Mouse (Mus musculus) stomach, postnatal 0 days (tissue): ENCODE measurements around the gene Calml4. TPM values are rescaled to one million over a fixed set of nuclear protein-coding genes. Genes with fewer than 3 reads are reported as not detected.

Experiments used
- ATAC-seq: fragments of 200-750 bp; cut with Nextera tagmentation; 2 replicates; pipeline ENCODE4 v1.8.0; 2017; ENCODE audit not compliant: low FRiP score, low TSS enrichment
- DNase-seq: peaks from one replicate; pipeline ENCODE4 v3.0.0-alpha.2; 2016; ENCODE audit warnings: low spot score
- H3K27ac ChIP-seq: fragments of 300-500 bp; sonication (generic); replicated peaks from 2 replicates; pipeline ENCODE4 v1.5.1; 2014; ENCODE audit warnings: mild to moderate bottlenecking, control low read depth
- H3K27me3 ChIP-seq: fragments of 300-500 bp; sonication (generic); 2 replicates; pipeline ENCODE4 v1.6.1; 2014; ENCODE audit warnings: low read length; ENCODE audit not compliant: control insufficient read depth, insufficient read depth
- H3K36me3 ChIP-seq: fragments of 300-500 bp; sonication (generic); 2 replicates; pipeline ENCODE4 v1.6.1; 2014; ENCODE audit warnings: low read length, mixed read lengths; ENCODE audit not compliant: control insufficient read depth, insufficient read depth
- H3K4me1 ChIP-seq: fragments of 300-500 bp; sonication (generic); replicated peaks from 2 replicates; pipeline ENCODE4 v1.6.1; 2014; ENCODE audit warnings: antibody characterized with exemption; ENCODE audit not compliant: control insufficient read depth, insufficient read depth
- H3K4me2 ChIP-seq: fragments of 300-500 bp; sonication (generic); replicated peaks from 2 replicates; pipeline ENCODE4 v1.6.1; 2014; ENCODE audit warnings: low read depth, mild to moderate bottlenecking, control low read depth, moderate library complexity
- H3K4me3 ChIP-seq: fragments of 300-500 bp; sonication (generic); 2 replicates; pipeline ENCODE4 v1.5.1; 2014; ENCODE audit warnings: low read depth, low read length, control low read depth
- H3K9ac ChIP-seq: fragments of 300-500 bp; sonication (generic); 2 replicates; pipeline ENCODE4 v1.6.1; 2014; ENCODE audit warnings: mild to moderate bottlenecking, low read length, control low read depth, mixed read lengths
- H3K9me3 ChIP-seq: fragments of 300-500 bp; sonication (generic); 2 replicates; pipeline ENCODE4 v1.6.1; 2016; ENCODE audit warnings: low read length; ENCODE audit not compliant: control insufficient read depth
- CTCF ChIP-seq: IDR thresholded peaks from 2 replicates; pipeline ENCODE4 v1.5.1; 2016; ENCODE audit warnings: antibody characterized with exemption, low read depth, mild to moderate bottlenecking, moderate library complexity
- EP300 ChIP-seq: optimal IDR thresholded peaks from 2 replicates; pipeline ENCODE3; 2016; ENCODE audit warnings: antibody characterized with exemption
- WGBS: fragments of 180-500 bp; shearing (Covaris S2); extraction: QIAGEN DNeasy Blood & Tissue Kit; methylation state at CpG from one replicate; pipeline ENCODE4 v1.1.7; 2014; 5-methylcytosine and 5-hydroxymethylcytosine counted together
- polyA plus RNA-seq: library from polyadenylated mRNA; unstranded; fragments of >200 nt; fragmentation: Nextera tagmentation; extraction: Ambion mirVana; gene quantifications from 2 replicates; pipeline ENCODE4 v1.2.1, GENCODE M21; 2015

The Calml4 gene
- polyA plus RNA-seq, 1 experiment from 2014 or later = 21.6 TPM

- TF ChIP-seq EP300 (no peak), CTCF (no peak)
- no peaks in the 10 kb centered on the region for H3K4me1 ChIP-seq
Measured at GRCm38 (mm10) chr9:62903841-62904240, 46.0 kb downstream of the Calml4 start.

GRCm38 (mm10) chr9:62905039-62905438 is 47.2 kb downstream of the Calml4 start:
- WGBS = 96% methylated on average over 8 of the region's 8 CpGs
- no peaks in the 10 kb centered on the region for H3K9me3 ChIP-seq
- no peaks in the 10 kb centered on the region for H3K4me1 ChIP-seq
- no peak overlapping the region for H3K27ac ChIP-seq
- H3K36me3 ChIP-seq = peaks cover 3% of the 10 kb centered on the region; the same call in 1 of the 2 replicates
- no peak overlapping the region for H3K4me2 ChIP-seq
- ATAC-seq = no peak
- H3K27me3 ChIP-seq = no peaks in the 10 kb centered on the region
- DNase-seq = no peak
- H3K4me3 ChIP-seq = no peak overlapping the region
- TF ChIP-seq EP300 = no peak
- no peak overlapping the region for H3K9ac ChIP-seq

More at GRCm38 (mm10) chr9:62903841-62904240, 46.0 kb downstream of the Calml4 start:
- Histone ChIP-seq H3K36me3 (peaks cover 3% of the 10 kb centered on the region; the same call in 1 of the 2 replicates), H3K4me2 (no peak overlapping the region), H3K27me3 (no peaks in the 10 kb centered on the region), H3K27ac (no peak overlapping the region), H3K9me3 (no peaks in the 10 kb centered on the region), H3K9ac (no peak overlapping the region), H3K4me3 (no peak overlapping the region)
- DNase-seq (no peak), ATAC-seq (no peak)
- WGBS = 91% methylated on average over 2 of the region's 2 CpGs

- Histone ChIP-seq H3K4me3 (no peak overlapping the region), H3K4me1 (no peaks in the 10 kb centered on the region), H3K9me3 (no peaks in the 10 kb centered on the region; the same call in 1 of the 2 replicates), H3K27me3 (no peaks in the 10 kb centered on the region), H3K4me2 (no peak overlapping the region), H3K9ac (no peak overlapping the region), H3K27ac (no peak overlapping the region), H3K36me3 (no peaks in the 10 kb centered on the region)
- ATAC-seq = no peak
- TF ChIP-seq EP300 = no peak
- TF ChIP-seq CTCF = no peak
- 82% methylated on average over 5 of the region's 5 CpGs for WGBS
- DNase-seq = no peak
Measured at GRCm38 (mm10) chr9:62913390-62914069, 55.6 kb downstream of the Calml4 start.

- no peaks in the 10 kb centered on the region for H3K4me1 ChIP-seq
- WGBS = 88% methylated on average over 1 of the region's 1 CpGs
Measured at GRCm38 (mm10) chr9:62917059-62917458, 59.2 kb downstream of the Calml4 start.

GRCm38 (mm10) chr9:62920877-62921276 is 63.0 kb downstream of the Calml4 start:
- Histone ChIP-seq H3K36me3 (no peaks in the 10 kb centered on the region), H3K9ac (no peak overlapping the region), H3K27me3 (no peaks in the 10 kb centered on the region), H3K27ac (no peak overlapping the region), H3K4me1 (0 out of 2 replicates have a peak, but pooled peaks cover 2% of the 10 kb centered on the region), H3K4me2 (no peak overlapping the region), H3K4me3 (no peak overlapping the region), H3K9me3 (no peaks in the 10 kb centered on the region)
- ATAC-seq = no peak
- TF ChIP-seq CTCF (no peak), EP300 (no peak)
- DNase-seq = no peak
- 66% methylated on average over 2 of the region's 2 CpGs for WGBS

More at GRCm38 (mm10) chr9:62917059-62917458, 59.2 kb downstream of the Calml4 start:
- Histone ChIP-seq H3K36me3 (no peaks in the 10 kb centered on the region), H3K4me2 (no peak overlapping the region), H3K27me3 (no peaks in the 10 kb centered on the region), H3K4me3 (no peak overlapping the region), H3K27ac (no peak overlapping the region), H3K9me3 (no peaks in the 10 kb centered on the region; the same call in 1 of the 2 replicates), H3K9ac (no peak overlapping the region)
- no peak for DNase-seq
- ATAC-seq = no peak
- TF ChIP-seq CTCF (no peak), EP300 (no peak)

- peaks cover 2% of the 10 kb centered on the region; the same call in 1 of the 2 replicates for H3K4me1 ChIP-seq
- 67% methylated on average over 2 of the region's 2 CpGs for WGBS
Measured at GRCm38 (mm10) chr9:62924886-62925610, 67.2 kb downstream of the Calml4 start.

More at GRCm38 (mm10) chr9:62924886-62925610, 67.2 kb downstream of the Calml4 start:
- Histone ChIP-seq H3K36me3 (no peaks in the 10 kb centered on the region), H3K27me3 (no peaks in the 10 kb centered on the region), H3K4me3 (no peak overlapping the region), H3K9ac (no peak overlapping the region), H3K9me3 (no peaks in the 10 kb centered on the region), H3K27ac (no peak overlapping the region), H3K4me2 (no peak overlapping the region)
- no peak for DNase-seq
- TF ChIP-seq EP300 (no peak), CTCF (no peak)
- ATAC-seq = no peak

Other genes starting within 250 kb of the Calml4 start
- 0.29 and 0.30 TPM in 2 replicates for gene Itga11, start 180.3 kb upstream of the Calml4 start, polyA plus RNA-seq
- gene Fem1b, start 46.1 kb upstream of the Calml4 start, polyA plus RNA-seq = 6.6 and 6.8 TPM in 2 replicates
- gene Cln6, start 19.3 kb upstream of the Calml4 start, polyA plus RNA-seq = 16.2 and 17.4 TPM in 2 replicates
- 28.0 and 28.4 TPM in 2 replicates for gene Pias1, start 129.8 kb downstream of the Calml4 start, polyA plus RNA-seq